Mouse (Mus musculus) stomach, embryonic 16.5 days (tissue): ENCODE measurements around the gene Krt36. TPM values are rescaled to one million over a fixed set of nuclear protein-coding genes. Genes with fewer than 3 reads are reported as not detected.
A peak's percentile ranks its signal among the peaks of the same experiment; 100 is the strongest.

Experiments
- ATAC-seq: fragments of 200-750 bp; cut with Nextera tagmentation; 2 replicates; pipeline ENCODE4 v1.8.0; 2017; ENCODE audit warnings: moderate number of reproducible peaks, moderate TSS enrichment; ENCODE audit not compliant: insufficient read depth, low FRiP score
- H3K27ac ChIP-seq: fragments of 300-500 bp; sonication (generic); 2 replicates; pipeline ENCODE4 v1.5.1; 2014; ENCODE audit warnings: low read length
- H3K27me3 ChIP-seq: fragments of 300-500 bp; sonication (generic); 2 replicates; pipeline ENCODE4 v1.6.1; 2014; ENCODE audit warnings: low read length, control low read depth, mixed read lengths; ENCODE audit not compliant: control insufficient read depth, insufficient read depth
- H3K36me3 ChIP-seq: fragments of 300-500 bp; sonication (generic); 2 replicates; pipeline ENCODE4 v1.6.1; 2014; ENCODE audit warnings: low read length; ENCODE audit not compliant: control insufficient read depth, insufficient read depth
- H3K4me1 ChIP-seq: fragments of 300-500 bp; sonication (generic); 2 replicates; pipeline ENCODE4 v1.6.1; 2014; ENCODE audit warnings: low read length, control low read depth, mixed read lengths; ENCODE audit not compliant: control insufficient read depth, insufficient read depth
- H3K4me2 ChIP-seq: fragments of 300-500 bp; sonication (generic); 2 replicates; pipeline ENCODE4 v1.6.1; 2014; ENCODE audit warnings: low read depth, low read length, mixed read lengths
- H3K4me3 ChIP-seq: fragments of 300-500 bp; sonication (generic); replicated peaks from 2 replicates; pipeline ENCODE4 v1.5.1; 2014; ENCODE audit warnings: mild to moderate bottlenecking, low read length
- H3K9ac ChIP-seq: fragments of 300-500 bp; sonication (generic); 2 replicates; pipeline ENCODE4 v1.6.1; 2014; ENCODE audit warnings: low read length
- H3K9me3 ChIP-seq: fragments of 300-500 bp; sonication (generic); replicated peaks from 2 replicates; pipeline ENCODE4 v1.6.1; 2016; ENCODE audit warnings: low read length, control low read depth; ENCODE audit not compliant: control insufficient read depth
- WGBS: fragments of 180-500 bp; shearing (Covaris S2); extraction: QIAGEN DNeasy Blood & Tissue Kit; methylation state at CpG from one replicate; pipeline ENCODE4 v1.1.7; 2014; 5-methylcytosine and 5-hydroxymethylcytosine counted together
- polyA plus RNA-seq: library from polyadenylated mRNA; unstranded; fragments of >200 nt; fragmentation: Nextera tagmentation; extraction: Ambion mirVana; gene quantifications from 2 replicates; pipeline ENCODE4 v1.2.1, GENCODE M21; 2015

The Krt36 gene
- polyA plus RNA-seq: 0.44 and 0.75 TPM in 2 replicates

- Histone ChIP-seq H3K27ac (no peak within 1 kb of the TSS), H3K27me3 (no peaks in the 10 kb centered on the region), H3K4me3 (no peak within 1 kb of the TSS), H3K4me1 (no peaks in the 10 kb centered on the region), H3K36me3 (no peaks in the 10 kb centered on the region), H3K4me2 (no peak within 1 kb of the TSS), H3K9me3 (no peaks in the 10 kb centered on the region), H3K9ac (no peak within 1 kb of the TSS)
- 82% methylated on average over 6 of the region's 6 CpGs for WGBS
- no peak for ATAC-seq
Measured at GRCm38 (mm10) chr11:100105576-100106122, at the start of gene Krt36. Krt36 (minus strand) TSS chr11:100105626.

- Histone ChIP-seq H3K27ac (peak within 1 kb of the TSS; percentile 94), H3K4me2 (no peak within 1 kb of the TSS)
- ATAC-seq: no peak
Measured at GRCm38 (mm10) chr11:100148615-100149330, 43.3 kb upstream of the Krt36 start, which contains the start of gene Krt19. Krt19 (minus strand) TSS chr11:100148665.

GRCm38 (mm10) chr11:100147566-100148353 is 42.3 kb upstream of the Krt36 start:
- no peak overlapping the region for H3K4me3 ChIP-seq
- no peaks in the 10 kb centered on the region for H3K36me3 ChIP-seq
- H3K4me2 ChIP-seq: no peak overlapping the region
- peak overlapping the region; percentile 94 for H3K27ac ChIP-seq
- WGBS: 51% methylated on average over 5 of the region's 5 CpGs
- 0 out of 2 replicates have a peak overlapping the region, but pooled peaks have one; percentile 13 for H3K9ac ChIP-seq
- H3K27me3 ChIP-seq: peaks cover 8% of the 10 kb centered on the region; the same call in 1 of the 2 replicates
- H3K9me3 ChIP-seq: no peaks in the 10 kb centered on the region
- no peak for ATAC-seq
- H3K4me1 ChIP-seq: peaks cover 12% of the 10 kb centered on the region

More at GRCm38 (mm10) chr11:100148615-100149330, 43.3 kb upstream of the Krt36 start, which contains the start of gene Krt19:
- H3K9me3 ChIP-seq: no peaks in the 10 kb centered on the region
- peaks cover 8% of the 10 kb centered on the region; the same call in 1 of the 2 replicates for H3K27me3 ChIP-seq
- peak within 1 kb of the TSS; percentile 13; the same call in 1 of the 2 replicates for H3K9ac ChIP-seq
- peaks cover 12% of the 10 kb centered on the region for H3K4me1 ChIP-seq
- H3K36me3 ChIP-seq: no peaks in the 10 kb centered on the region
- 46% methylated on average over 9 of the region's 9 CpGs for WGBS
- H3K4me3 ChIP-seq: no peak within 1 kb of the TSS

- H3K4me3 ChIP-seq: peak overlapping the region; percentile 56
- no peaks in the 10 kb centered on the region for H3K9me3 ChIP-seq
- no peaks in the 10 kb centered on the region for H3K36me3 ChIP-seq
- H3K9ac ChIP-seq: peak overlapping the region; percentile 79
- peak; percentile 90 for ATAC-seq
- peak overlapping the region; percentile 94 for H3K27ac ChIP-seq
- peaks cover 8% of the 10 kb centered on the region; the same call in 1 of the 2 replicates for H3K27me3 ChIP-seq
- peak overlapping the region; percentile 45 for H3K4me2 ChIP-seq
- peaks cover 12% of the 10 kb centered on the region for H3K4me1 ChIP-seq
- 3% methylated on average over 13 of the region's 13 CpGs for WGBS
Measured at GRCm38 (mm10) chr11:100145858-100146560, 40.6 kb upstream of the Krt36 start.

- no peaks in the 10 kb centered on the region for H3K36me3 ChIP-seq
- H3K27me3 ChIP-seq: peaks cover 8% of the 10 kb centered on the region; the same call in 1 of the 2 replicates
- peak overlapping the region; percentile 56 for H3K4me3 ChIP-seq
- no peaks in the 10 kb centered on the region for H3K9me3 ChIP-seq
- peak overlapping the region; percentile 45 for H3K4me2 ChIP-seq
- peak overlapping the region; percentile 94 for H3K27ac ChIP-seq
- H3K4me1 ChIP-seq: peaks cover 16% of the 10 kb centered on the region
- peak overlapping the region; percentile 79 for H3K9ac ChIP-seq
- peak; percentile 38; the same call in 1 of the 2 replicates for ATAC-seq
- 2% methylated on average over 20 of the region's 20 CpGs for WGBS
Measured at GRCm38 (mm10) chr11:100145104-100145503, 39.7 kb upstream of the Krt36 start.

GRCm38 (mm10) chr11:100140966-100141365 is 35.5 kb upstream of the Krt36 start:
- peak overlapping the region; percentile 36 for H3K4me2 ChIP-seq
- H3K36me3 ChIP-seq: no peaks in the 10 kb centered on the region
- H3K4me1 ChIP-seq: peaks cover 15% of the 10 kb centered on the region
- peaks cover 8% of the 10 kb centered on the region; the same call in 1 of the 2 replicates for H3K27me3 ChIP-seq
- WGBS: 73% methylated on average over 21 of the region's 21 CpGs
- no peak for ATAC-seq
- no peak overlapping the region for H3K4me3 ChIP-seq
- peak overlapping the region; percentile 85 for H3K27ac ChIP-seq
- peak overlapping the region; percentile 54 for H3K9ac ChIP-seq
- H3K9me3 ChIP-seq: no peaks in the 10 kb centered on the region

- H3K4me1 ChIP-seq: peaks cover 13% of the 10 kb centered on the region
- peak overlapping the region; percentile 85 for H3K27ac ChIP-seq
- WGBS: 50% methylated on average over 2 of the region's 2 CpGs
- H3K4me2 ChIP-seq: no peak overlapping the region
- peak; percentile 30; the same call in 1 of the 2 replicates for ATAC-seq
- H3K4me3 ChIP-seq: no peak overlapping the region
- H3K9ac ChIP-seq: peak overlapping the region; percentile 12; the same call in 1 of the 2 replicates
- H3K9me3 ChIP-seq: no peaks in the 10 kb centered on the region
- no peaks in the 10 kb centered on the region for H3K36me3 ChIP-seq
- H3K27me3 ChIP-seq: no peaks in the 10 kb centered on the region
Measured at GRCm38 (mm10) chr11:100139391-100139790, 34.0 kb upstream of the Krt36 start.

GRCm38 (mm10) chr11:100138809-100139208 is 33.4 kb upstream of the Krt36 start:
- no peak overlapping the region for H3K9ac ChIP-seq
- H3K4me2 ChIP-seq: no peak overlapping the region
- H3K4me1 ChIP-seq: peaks cover 13% of the 10 kb centered on the region
- whole genome bisulfite sequencing: 51% methylated on average over 7 of the region's 7 CpGs
- no peaks in the 10 kb centered on the region for H3K27me3 ChIP-seq
- H3K9me3 ChIP-seq: no peaks in the 10 kb centered on the region
- no peak overlapping the region for H3K4me3 ChIP-seq
- ATAC-seq: peak; percentile 73
- H3K36me3 ChIP-seq: no peaks in the 10 kb centered on the region
- H3K27ac ChIP-seq: peak overlapping the region; percentile 85
